Mouse (Mus musculus) CH12.LX (cell line): Measurements from ENCODE around the gene Sptbn1. TPM values are rescaled to one million over a fixed set of nuclear protein-coding genes. Genes with fewer than 3 reads are reported as not detected.

Experiments
- DNase-seq: peaks from one replicate; pipeline ENCODE4 v3.0.0-alpha.2; 2013; ENCODE audit errors: extremely low read depth
- H3K27ac ChIP-seq: 2 replicates; pipeline ENCODE4 v1.5.1; 2012; ENCODE audit warnings: low read depth, mild to moderate bottlenecking, control low read depth, moderate library complexity; ENCODE audit not compliant: insufficient read depth
- H3K27me3 ChIP-seq: replicated peaks from 2 replicates; pipeline ENCODE3; 2012; ENCODE audit warnings: inconsistent platforms
- H3K36me3 ChIP-seq, 2 experiments: replicated peaks in 1 of 2; 2 replicates each; pipeline versions ENCODE3 to v1.6.1; 2012; ENCODE audit warnings: inconsistent platforms in 1 of 2, low read length in 1 of 2, mild to moderate bottlenecking in 1 of 2, mixed read lengths in 1 of 2, moderate library complexity in 1 of 2; ENCODE audit not compliant: control insufficient read depth in 1 of 2, insufficient read depth in 1 of 2
- H3K4me1 ChIP-seq, 2 experiments: 2 replicates each; pipeline ENCODE4 v1.6.1; 2012; ENCODE audit warnings: inconsistent platforms in 1 of 2, moderate library complexity in 1 of 2; ENCODE audit not compliant: insufficient read depth in 2 of 2, control insufficient read depth in 1 of 2
- H3K4me2 ChIP-seq: 2 replicates; pipeline ENCODE4 v1.6.1; 2012; ENCODE audit warnings: low read depth, mild to moderate bottlenecking, control low read depth; ENCODE audit not compliant: poor library complexity, insufficient read depth, severe bottlenecking
- H3K4me3 ChIP-seq, 3 experiments: fragments of 150-350 bp in 1 of 3; sonication (generic) in 1 of 3; replicated peaks in 1 of 3; 2 replicates each; pipeline versions ENCODE3 to v1.5.1; 2011 to 2012; ENCODE audit warnings: low read depth in 2 of 3, low read length in 2 of 3, mild to moderate bottlenecking in 2 of 3, moderate library complexity in 2 of 3, control low read depth in 1 of 3, improper control_type of control experiment in 1 of 3, inconsistent platforms in 1 of 3, mixed read lengths in 1 of 3; ENCODE audit not compliant: poor library complexity in 1 of 3
- H3K79me2 ChIP-seq: replicated peaks from 2 replicates; pipeline ENCODE4 v1.6.1; 2012; ENCODE audit warnings: mild to moderate bottlenecking, moderate library complexity; ENCODE audit not compliant: control insufficient read depth, poor library complexity, insufficient read depth, severe bottlenecking; ENCODE audit errors: extremely low read depth
- H3K9ac ChIP-seq: 2 replicates; pipeline ENCODE4 v1.6.1; 2012; ENCODE audit warnings: low read depth, mild to moderate bottlenecking, control low read depth, moderate library complexity; ENCODE audit not compliant: insufficient read depth
- H3K9me3 ChIP-seq: replicated peaks from 2 replicates; pipeline ENCODE3; 2012; ENCODE audit warnings: low read length, inconsistent platforms, mixed read lengths
- BHLHE40 ChIP-seq: IDR thresholded peaks from 2 replicates; pipeline ENCODE4 v1.6.1; 2011; ENCODE audit warnings: mild to moderate bottlenecking, low read depth, low read length, improper control_type of control experiment
- CHD2 ChIP-seq: IDR thresholded peaks from 2 replicates; pipeline ENCODE4 v1.6.1; 2011; ENCODE audit warnings: low read length, improper control_type of control experiment
- E2F4 ChIP-seq: IDR thresholded peaks from 2 replicates; pipeline ENCODE4 v1.6.1; 2011; ENCODE audit warnings: low read depth, low read length, improper control_type of control experiment; ENCODE audit not compliant: insufficient replicate concordance
- ELF1 ChIP-seq: IDR thresholded peaks from 2 replicates; pipeline ENCODE4 v1.6.1; 2014; ENCODE audit warnings: low read depth, mild to moderate bottlenecking, inconsistent platforms, low read length, improper control_type of control experiment
- JUN ChIP-seq: IDR thresholded peaks from 2 replicates; pipeline ENCODE4 v1.6.1; 2011; ENCODE audit warnings: low read depth, mild to moderate bottlenecking, low read length, improper control_type of control experiment, moderate library complexity; ENCODE audit not compliant: insufficient read depth
- JUND ChIP-seq: conservative IDR thresholded peaks from 2 replicates; pipeline ENCODE4 v1.6.1; 2011; ENCODE audit warnings: low read depth, low read length, improper control_type of control experiment
- MAX ChIP-seq: IDR thresholded peaks from 2 replicates; pipeline ENCODE4 v1.6.1; 2011; ENCODE audit warnings: low read length, improper control_type of control experiment
- MAZ ChIP-seq: IDR thresholded peaks from 2 replicates; pipeline ENCODE4 v1.6.1; 2012; ENCODE audit warnings: low read depth, mild to moderate bottlenecking, inconsistent platforms, low read length, improper control_type of control experiment, moderate library complexity
- MEF2A ChIP-seq: IDR thresholded peaks from 2 replicates; pipeline ENCODE4 v1.6.1; 2014; ENCODE audit warnings: low read depth, mild to moderate bottlenecking, inconsistent platforms, low read length, improper control_type of control experiment, borderline replicate concordance
- MYC ChIP-seq: IDR thresholded peaks from 2 replicates; pipeline ENCODE4 v1.6.1; 2011; ENCODE audit warnings: low read depth, mild to moderate bottlenecking, improper control_type of control experiment, low read length
- PAX5 ChIP-seq: IDR thresholded peaks from 2 replicates; pipeline ENCODE4 v1.6.1; 2012; ENCODE audit warnings: low read length, inconsistent platforms, mixed read lengths
- POLR2AphosphoS2 ChIP-seq: IDR thresholded peaks from 2 replicates; pipeline ENCODE4 v1.6.1; 2011; ENCODE audit warnings: low read depth, low read length, improper control_type of control experiment
- SMC3 ChIP-seq: IDR thresholded peaks from 2 replicates; pipeline ENCODE4 v1.6.1; 2011; ENCODE audit warnings: low read depth, low read length, improper control_type of control experiment
- UBTF ChIP-seq: IDR thresholded peaks from 2 replicates; pipeline ENCODE4 v1.6.1; 2012; ENCODE audit warnings: low read depth, mild to moderate bottlenecking, inconsistent platforms, low read length, improper control_type of control experiment, moderate library complexity
- dilution Hi-C: fragments of 300-500 bp; cut with MboI; formaldehyde crosslinking; loops from 2 replicates; pipeline ENCODE4 v1.14.3; 2020; ENCODE audit warnings: low sequenced_read_pairs; ENCODE audit not compliant: extremely low pct_unique_long_range_greater_than_20kb, extremely low pct_ligation_motif_present
- in situ Hi-C: fragments of 300-500 bp; cut with MboI; formaldehyde crosslinking; loops from 3 replicates; pipeline ENCODE4 v1.14.3; 2019; ENCODE audit warnings: low sequenced_read_pairs, low pct_ligation_motif_present, low pct_unique_long_range_greater_than_20kb, mixed read lengths
- polyA plus RNA-seq: library from polyadenylated mRNA; unstranded; fragments of >175 nt; gene quantifications from 2 replicates; pipeline ENCODE4 v1.2.1, GENCODE M21; 2012; ENCODE audit warnings: low read depth; ENCODE audit not compliant: insufficient read length
- total RNA-seq, 2 experiments: library from RNA; depleted of rRNA; stranded (reverse); fragments of 300-350 nt in 1 of 2; fragments of >200 nt in 1 of 2; gene quantifications; 2 replicates each; pipeline ENCODE4 v1.2.3; 2012 to 2014

Gene Sptbn1
- total and polyA plus RNA-seq, 3 experiments, result 38.2 to 54.7 (median 43.7) TPM

DNA sequence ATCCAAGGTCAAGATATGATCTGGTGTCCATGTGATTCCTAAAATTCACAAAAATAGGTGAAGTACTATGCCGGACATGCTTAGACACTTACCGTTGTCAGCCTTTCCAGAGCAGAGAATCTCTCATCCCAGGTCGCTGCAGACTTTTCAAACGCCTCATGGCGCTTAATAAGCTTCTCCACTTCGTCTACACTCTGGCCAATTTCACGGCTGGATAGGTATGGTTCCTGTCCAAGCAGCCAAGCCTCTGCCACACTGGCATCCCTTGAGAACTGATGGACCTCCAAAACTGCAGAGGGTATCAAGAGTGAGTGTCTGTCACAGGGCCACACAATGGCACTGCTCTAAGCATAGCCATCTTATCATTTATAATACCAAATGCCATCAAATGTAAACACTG is 157.3 kb downstream of the Sptbn1 start:
- in situ Hi-C loops (loop anchor here (25.0 kb wide), 1 partner anchor 552 kb away; no protein-coding TSS in a partner anchor), dilution Hi-C loops (no loop called here)
- H3K4me2 ChIP-seq, result no peak overlapping the region
- no peaks in the 10 kb centered on the region for H3K9me3 ChIP-seq
- H3K36me3 ChIP-seq, result peaks cover 47 to 89% of the 10 kb centered on the region in 2 experiments
- no peak overlapping the region for H3K9ac ChIP-seq
- no peaks in the 10 kb centered on the region for H3K79me2 ChIP-seq
- H3K4me1 ChIP-seq, result no peaks in the 10 kb centered on the region
- no peak overlapping the region for H3K4me3 ChIP-seq
- no peak for TF ChIP-seq POLR2AphosphoS2
- TF ChIP-seq JUN, result no peak
- TF ChIP-seq BHLHE40, result no peak
- TF ChIP-seq CHD2, result no peak
- no peak for TF ChIP-seq MAX
- no peak for TF ChIP-seq JUND
- TF ChIP-seq MAZ, result no peak
- no peak for TF ChIP-seq UBTF
- no peak for TF ChIP-seq PAX5
- no peak for TF ChIP-seq MEF2A
- TF ChIP-seq MYC, result no peak
- no peak for TF ChIP-seq ELF1
- H3K27ac ChIP-seq, result no peak overlapping the region
- no peaks in the 10 kb centered on the region for H3K27me3 ChIP-seq
- DNase-seq, result no peak

DNA sequence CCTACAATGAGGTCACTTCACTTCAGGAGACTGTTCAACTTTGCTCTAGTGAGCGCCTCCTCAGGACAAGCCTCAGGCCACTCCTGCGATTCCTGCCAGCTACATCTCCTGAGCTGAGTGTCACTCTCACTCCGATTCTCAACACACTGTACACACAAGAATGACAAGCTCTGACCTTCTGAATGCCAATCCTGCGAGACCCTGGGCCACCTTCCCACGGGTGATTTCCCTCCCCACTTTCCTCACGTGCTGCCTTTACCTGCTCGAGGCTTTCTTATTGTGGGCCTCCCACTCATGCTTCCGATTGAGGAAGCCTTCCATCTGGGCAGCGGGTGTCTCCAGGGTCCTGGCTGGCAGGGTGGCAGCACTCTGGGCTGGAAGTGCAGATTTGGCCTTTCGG is 163.8 kb downstream of the Sptbn1 start:
- Histone ChIP-seq H3K9ac (no peak overlapping the region), H3K27me3 (no peaks in the 10 kb centered on the region), H3K79me2 (no peaks in the 10 kb centered on the region), H3K36me3 (peaks cover 53 to 91% of the 10 kb centered on the region in 2 experiments), H3K9me3 (no peaks in the 10 kb centered on the region), H3K4me3 (no peak overlapping the region), H3K4me1 (no peaks in the 10 kb centered on the region), H3K27ac (no peak overlapping the region), H3K4me2 (no peak overlapping the region)
- DNase-seq, result no peak
- in situ Hi-C loops (loop anchor here (25.0 kb wide), 1 partner anchor 558 kb away; no protein-coding TSS in a partner anchor), dilution Hi-C loops (no loop called here)
- TF ChIP-seq SMC3, result no peak
- TF ChIP-seq MAZ, result no peak
- no peak for TF ChIP-seq BHLHE40
- TF ChIP-seq E2F4, result no peak
